8 mouse cellular contexts compared by ENCODE assay signal in the genomic region with DNA sequence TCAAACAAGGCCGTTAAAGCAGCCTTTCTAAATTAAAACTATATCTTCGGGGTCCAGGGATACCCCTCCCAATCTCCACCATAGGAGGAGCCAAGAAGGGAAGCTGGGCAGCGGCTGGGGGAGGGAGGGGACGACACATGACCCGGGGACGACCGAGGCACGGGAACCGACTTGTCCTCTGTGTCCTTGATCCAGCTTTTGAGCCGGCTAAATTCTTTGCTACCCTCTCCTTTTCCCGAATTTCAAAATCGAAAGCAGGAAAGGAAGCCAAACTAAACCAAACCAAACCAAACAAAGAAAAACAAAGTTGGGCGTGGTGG. TPM values are rescaled to one million over a fixed set of nuclear protein-coding genes. Genes with fewer than 3 reads are reported as not detected.
DNase-seq lines count a peak whose midpoint lies in the region; ATAC-seq and TF ChIP-seq lines count a peak whose summit lies in the region.

No protein-coding gene starts in this region.

- no peak for TF ChIP-seq POLR2A in MEL (IDR thresholded peaks at IDR 0.05; ENCODE audit: control insufficient read depth in 1 of 2, insufficient read depth in 1 of 2, low read depth in 1 of 2, low read length in 2 of 2, poor library complexity in 1 of 2)
- TF ChIP-seq POLR2A in brain, embryonic 14.5 days (IDR thresholded peaks at IDR 0.05; ENCODE audit: borderline replicate concordance, extremely low read depth, insufficient read depth, insufficient read length, poor library complexity, severe bottlenecking), result peak; percentile 42; the same call in 1 of the 2 replicates

- no peak for TF ChIP-seq RAD21 in MEL (IDR thresholded peaks at IDR 0.05; ENCODE audit: low read depth, low read length)

- H3K27ac ChIP-seq in MEL (ENCODE audit: control insufficient read depth, low read depth, low read length), result peak overlapping the region; percentile 90
- H3K27ac ChIP-seq in hindbrain, embryonic 16.5 days (ENCODE audit: low read depth, low read length), result peak overlapping the region; percentile 95
- H3K27ac ChIP-seq in limb, embryonic 10.5 days, result peak overlapping the region; percentile 97
- H3K27ac ChIP-seq in midbrain, embryonic 12.5 days (replicated peaks), result peak overlapping the region; percentile 92

- H3K79me2 ChIP-seq in MEL (ENCODE audit: control insufficient read depth, insufficient read depth, low read length, poor library complexity), result peaks cover 30% of the 10 kb centered on the region

- TF ChIP-seq EP300 in MEL (IDR thresholded peaks at IDR 0.05; ENCODE audit: low read depth in 1 of 2, low read length in 2 of 2), result no peak

- H3K4me2 ChIP-seq in hindbrain, embryonic 16.5 days (ENCODE audit: low read length), result peak overlapping the region; percentile 69
- peak overlapping the region; percentile 87 for H3K4me2 ChIP-seq in midbrain, embryonic 12.5 days (replicated peaks)

- H3K4me3 ChIP-seq in MEL (ENCODE audit: control insufficient read depth in 1 of 2, insufficient read depth in 1 of 2, low read depth in 2 of 2, low read length in 2 of 2), result peak overlapping the region; percentile 70 to 75
- H3K4me3 ChIP-seq in hindbrain, embryonic 16.5 days (ENCODE audit: low read length), result peak overlapping the region; percentile 99
- H3K4me3 ChIP-seq in limb, embryonic 10.5 days, result peak overlapping the region; percentile 98
- peak overlapping the region; percentile 100 for H3K4me3 ChIP-seq in midbrain, embryonic 12.5 days

- peaks cover 32 to 46% of the 10 kb centered on the region in 2 experiments for H3K36me3 ChIP-seq in MEL (ENCODE audit: control insufficient read depth in 1 of 2, insufficient read depth in 2 of 2, low read length in 2 of 2)
- peaks cover 16% of the 10 kb centered on the region for H3K36me3 ChIP-seq in hindbrain, embryonic 16.5 days (ENCODE audit: control insufficient read depth, insufficient read depth, low read length)
- H3K36me3 ChIP-seq in limb, embryonic 10.5 days, result peaks cover 37% of the 10 kb centered on the region
- peaks cover 27% of the 10 kb centered on the region for H3K36me3 ChIP-seq in midbrain, embryonic 12.5 days

- peak; percentile 50; the same call in 1 of the 2 replicates for ATAC-seq in hindbrain, embryonic 16.5 days
- peak; percentile 61 for ATAC-seq in midbrain, embryonic 12.5 days (ENCODE audit: low FRiP score, low read depth)
- no peak for ATAC-seq in erythroid progenitor cell, adult 5-6 weeks (replicated peaks; ENCODE audit: low FRiP score, poor library complexity, severe bottlenecking)

- peak overlapping the region; percentile 85 for H3K9ac ChIP-seq in MEL (ENCODE audit: control insufficient read depth, low read depth, low read length, poor library complexity, severe bottlenecking)
- peak overlapping the region; percentile 74 for H3K9ac ChIP-seq in hindbrain, embryonic 16.5 days (ENCODE audit: low read depth, low read length)
- H3K9ac ChIP-seq in midbrain, embryonic 12.5 days (replicated peaks), result peak overlapping the region; percentile 71

- TF ChIP-seq CTCF in MEL (IDR thresholded peaks at IDR 0.05 in 2 of 3, conservative IDR thresholded peaks at IDR 0.05 in 1 of 3; ENCODE audit: control insufficient read depth in 1 of 3, insufficient read depth in 1 of 3, low read depth in 2 of 3, low read length in 3 of 3, poor library complexity in 1 of 3, severe bottlenecking in 1 of 3), result no peak
- no peak for TF ChIP-seq CTCF in brain, embryonic 14.5 days (IDR thresholded peaks at IDR 0.05; ENCODE audit: borderline replicate concordance, extremely low read depth, insufficient read depth, insufficient read length)

- no peaks in the 10 kb centered on the region for H3K9me3 ChIP-seq in MEL (replicated peaks; ENCODE audit: insufficient read depth, low read length)
- no peaks in the 10 kb centered on the region for H3K9me3 ChIP-seq in hindbrain, embryonic 16.5 days (ENCODE audit: control insufficient read depth, low read length)
- H3K9me3 ChIP-seq in limb, embryonic 10.5 days (replicated peaks), result no peaks in the 10 kb centered on the region
- no peaks in the 10 kb centered on the region for H3K9me3 ChIP-seq in midbrain, embryonic 12.5 days

- peak; percentile 82 for DNase-seq in MEL (ENCODE audit: low read depth, low spot score)
- DNase-seq in brain, embryonic 14.5 days (ENCODE audit: low read depth), result peak; percentile 77
- DNase-seq in gastrocnemius, adult 18-20 months (ENCODE audit: low spot score), result peak; percentile 83
- DNase-seq in limb, embryonic 10.5 days (ENCODE audit: low spot score), result peak; percentile 80
- DNase-seq in spleen, postnatal 10 days (ENCODE audit: low spot score in 2 of 2), result peak; percentile 68 to 77

- H3K4me1 ChIP-seq in MEL (ENCODE audit: control insufficient read depth in 1 of 2, insufficient read depth in 2 of 2, low read length in 2 of 2), result peaks cover 23 to 41% of the 10 kb centered on the region in 2 experiments
- peaks cover 17% of the 10 kb centered on the region for H3K4me1 ChIP-seq in hindbrain, embryonic 16.5 days (ENCODE audit: control insufficient read depth, insufficient read depth, low read depth, low read length)
- peaks cover 30% of the 10 kb centered on the region for H3K4me1 ChIP-seq in limb, embryonic 10.5 days
- peaks cover 19% of the 10 kb centered on the region for H3K4me1 ChIP-seq in midbrain, embryonic 12.5 days

- WGBS in hindbrain, embryonic 16.5 days, result 1% methylated on average over 13 of the region's 13 CpGs
- under 1% methylated on average over 13 of the region's 13 CpGs for WGBS in limb, embryonic 10.5 days
- WGBS in midbrain, embryonic 12.5 days, result under 1% methylated on average over 13 of the region's 13 CpGs

- H3K27me3 ChIP-seq in MEL (ENCODE audit: control insufficient read depth in 1 of 2, insufficient read depth in 2 of 2, low read length in 2 of 2), result no peaks in the 10 kb centered on the region
- no peaks in the 10 kb centered on the region for H3K27me3 ChIP-seq in hindbrain, embryonic 16.5 days (replicated peaks; ENCODE audit: control insufficient read depth, insufficient read depth, low read length)
- no peaks in the 10 kb centered on the region for H3K27me3 ChIP-seq in limb, embryonic 10.5 days (ENCODE audit: low read depth, poor library complexity, severe bottlenecking)
- H3K27me3 ChIP-seq in midbrain, embryonic 12.5 days, result no peaks in the 10 kb centered on the region

TF ChIP-seq in MEL, 35 proteins besides CTCF, POLR2A, EP300 and RAD21 (continues in another document):
- no peak for TF ChIP-seq BHLHE40 (IDR thresholded peaks at IDR 0.05; ENCODE audit: borderline replicate concordance, low read depth, low read length)

RNA-seq across cellular contexts. Expression of a gene that starts 0.5 kb away (rescaled TPM):
- 58.1 and 59.5 TPM in 2 replicates for total RNA-seq in MEL (2012; rRNA removed)
- 100 to 1,000 TPM in 1 of 2 experiments, not detected in 1; 110 TPM for polyA plus RNA-seq in MEL (2012; ENCODE audit: insufficient read depth in 1 of 2, insufficient read length in 2 of 2, low read depth in 1 of 2, low replicate concordance in 2 of 2, missing spikeins in 1 of 2)
- polyA plus RNA-seq in brain, embryonic 14.5 days (2012; rRNA removed), result 541 and 940 TPM in 2 replicates
- total RNA-seq in gastrocnemius, adult 18-20 months (2021), result 100 to 1,000 TPM; 149 to 155 TPM
- polyA plus RNA-seq in hindbrain, embryonic 16.5 days (2015; fragmentation: Nextera tagmentation; extraction: Ambion mirVana), result 453 and 454 TPM in 2 replicates
- polyA plus RNA-seq in limb, embryonic 10.5 days (2016; fragmentation: Nextera tagmentation; extraction: Ambion mirVana), result 299 and 383 TPM in 2 replicates
- 525 and 549 TPM in 2 replicates for polyA plus RNA-seq in midbrain, embryonic 12.5 days (2016; fragmentation: Nextera tagmentation; extraction: Ambion mirVana)
- 722 and 849 TPM in 2 replicates for total RNA-seq in erythroid progenitor cell, adult 5-6 weeks (2015; ENCODE audit: low replicate concordance)
- total RNA-seq in erythroid progenitor cell, adult 5-6 weeks (2017; ENCODE audit: low replicate concordance), result 222 and 384 TPM in 2 replicates

RNA-seq across cellular contexts. Expression of a gene that starts 7.8 kb away (rescaled TPM):
- 94.1 and 103 TPM in 2 replicates for total RNA-seq in MEL (2012; rRNA removed)
- polyA plus RNA-seq in MEL (2012; ENCODE audit: insufficient read depth in 1 of 2, insufficient read length in 2 of 2, low read depth in 1 of 2, low replicate concordance in 2 of 2, missing spikeins in 1 of 2), result 100 to 1,000 TPM in 1 of 2 experiments, 10 to 100 TPM in 1; 94.6 to 165 TPM
- polyA plus RNA-seq in brain, embryonic 14.5 days (2012; rRNA removed), result 50.4 and 51.7 TPM in 2 replicates
- 10 to 100 TPM; 43.3 to 43.9 TPM for total RNA-seq in gastrocnemius, adult 18-20 months (2021)
- 53.8 and 58.2 TPM in 2 replicates for polyA plus RNA-seq in hindbrain, embryonic 16.5 days (2015; fragmentation: Nextera tagmentation; extraction: Ambion mirVana)
- polyA plus RNA-seq in limb, embryonic 10.5 days (2016; fragmentation: Nextera tagmentation; extraction: Ambion mirVana), result 67.3 and 67.9 TPM in 2 replicates
- polyA plus RNA-seq in midbrain, embryonic 12.5 days (2016; fragmentation: Nextera tagmentation; extraction: Ambion mirVana), result 74.0 and 76.5 TPM in 2 replicates
- total RNA-seq in erythroid progenitor cell, adult 5-6 weeks (2015; ENCODE audit: low replicate concordance), result 66.7 and 95.9 TPM in 2 replicates
- total RNA-seq in erythroid progenitor cell, adult 5-6 weeks (2017; ENCODE audit: low replicate concordance), result 180 and 263 TPM in 2 replicates

RNA-seq across cellular contexts. Expression of a gene that starts 8.1 kb away (rescaled TPM):
- total RNA-seq in MEL (2012; rRNA removed), result 58.5 and 64.7 TPM in 2 replicates
- 100 to 1,000 TPM in 1 of 2 experiments, not detected in 1; 115 TPM for polyA plus RNA-seq in MEL (2012; ENCODE audit: insufficient read depth in 1 of 2, insufficient read length in 2 of 2, low read depth in 1 of 2, low replicate concordance in 2 of 2, missing spikeins in 1 of 2)
- 132 and 143 TPM in 2 replicates for polyA plus RNA-seq in brain, embryonic 14.5 days (2012; rRNA removed)
- total RNA-seq in gastrocnemius, adult 18-20 months (2021), result 10 to 100 TPM; 29.9 to 31.9 TPM
- 214 and 227 TPM in 2 replicates for polyA plus RNA-seq in hindbrain, embryonic 16.5 days (2015; fragmentation: Nextera tagmentation; extraction: Ambion mirVana)
- 129 and 133 TPM in 2 replicates for polyA plus RNA-seq in limb, embryonic 10.5 days (2016; fragmentation: Nextera tagmentation; extraction: Ambion mirVana)
- 164 and 167 TPM in 2 replicates for polyA plus RNA-seq in midbrain, embryonic 12.5 days (2016; fragmentation: Nextera tagmentation; extraction: Ambion mirVana)
- total RNA-seq in erythroid progenitor cell, adult 5-6 weeks (2015; ENCODE audit: low replicate concordance), result 85.5 and 150 TPM in 2 replicates
- total RNA-seq in erythroid progenitor cell, adult 5-6 weeks (2017; ENCODE audit: low replicate concordance), result 70.6 and 90.5 TPM in 2 replicates

RNA-seq across cellular contexts. Expression of a gene that starts 58.5 kb away (rescaled TPM):
- total RNA-seq in MEL (2012; rRNA removed), result 64.8 and 176 TPM in 2 replicates
- 10 to 100 TPM in 1 of 2 experiments, not detected in 1; 49.9 TPM for polyA plus RNA-seq in MEL (2012; ENCODE audit: insufficient read depth in 1 of 2, insufficient read length in 2 of 2, low read depth in 1 of 2, low replicate concordance in 2 of 2, missing spikeins in 1 of 2)
- 0.53 and 0.57 TPM in 2 replicates for polyA plus RNA-seq in brain, embryonic 14.5 days (2012; rRNA removed)
- total RNA-seq in gastrocnemius, adult 18-20 months (2021), result not detected
- 1.7 and 2.1 TPM in 2 replicates for polyA plus RNA-seq in hindbrain, embryonic 16.5 days (2015; fragmentation: Nextera tagmentation; extraction: Ambion mirVana)
- 9.7 and 9.8 TPM in 2 replicates for polyA plus RNA-seq in limb, embryonic 10.5 days (2016; fragmentation: Nextera tagmentation; extraction: Ambion mirVana)
- polyA plus RNA-seq in midbrain, embryonic 12.5 days (2016; fragmentation: Nextera tagmentation; extraction: Ambion mirVana), result 7.3 and 8.9 TPM in 2 replicates
- 1,050 and 1,093 TPM in 2 replicates for total RNA-seq in erythroid progenitor cell, adult 5-6 weeks (2015; ENCODE audit: low replicate concordance)
- 1,285 and 1,461 TPM in 2 replicates for total RNA-seq in erythroid progenitor cell, adult 5-6 weeks (2017; ENCODE audit: low replicate concordance)
